Mouse (Mus musculus) kidney, adult 2 months (tissue): ENCODE results near the gene Sgpl1.

Experiments
- CTCF ChIP-seq: fragments of 200-500 bp; conservative IDR thresholded peaks from 2 replicates; pipeline ENCODE4 v1.5.1; 2011; ENCODE audit warnings: low read depth, mild to moderate bottlenecking, control low read depth, low read length, moderate library complexity, mixed read lengths; ENCODE audit not compliant: insufficient read depth, insufficient read length
- POLR2A ChIP-seq: fragments of 200-500 bp; IDR thresholded peaks from one replicate; pipeline ENCODE4 v1.6.1; 2011; ENCODE audit warnings: low read depth, low read length, control low read depth

DNA sequence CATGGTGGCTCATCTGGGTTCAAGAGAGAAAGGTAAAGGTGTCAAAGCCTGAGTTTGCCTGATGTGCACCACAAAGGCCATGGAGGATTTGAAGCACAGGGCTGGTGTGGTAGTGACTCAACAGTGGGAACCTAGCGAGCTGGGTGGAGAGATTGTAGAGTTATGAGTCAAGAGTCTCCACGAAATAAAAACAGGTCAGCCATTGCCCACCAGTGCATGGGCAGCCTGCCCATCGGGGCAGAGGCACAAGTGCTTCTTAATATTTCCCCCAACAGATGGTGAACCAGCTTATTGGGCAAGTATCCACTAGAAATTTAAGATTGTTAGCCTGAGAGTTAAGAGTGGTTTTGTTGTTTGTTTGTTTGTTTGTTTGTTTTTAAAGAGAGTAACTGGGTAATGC lies 16.5 kb downstream of the Sgpl1 start:
- TF ChIP-seq POLR2A (no peak), CTCF (no peak)
